Mouse (Mus musculus) neural tube, embryonic 15.5 days (tissue): ENCODE results near the gene Tesk1. TPM values are rescaled to one million over a fixed set of nuclear protein-coding genes. Genes with fewer than 3 reads are reported as not detected.

ENCODE experiments used
- ATAC-seq: fragments of 200-750 bp; cut with Nextera tagmentation; 2 replicates; pipeline ENCODE4 v1.8.0; 2017; ENCODE audit warnings: mild to moderate bottlenecking, moderate TSS enrichment, moderate library complexity; ENCODE audit not compliant: low FRiP score
- H3K27ac ChIP-seq: fragments of 300-500 bp; sonication (generic); replicated peaks from 2 replicates; pipeline ENCODE4 v1.5.1; 2015; ENCODE audit warnings: mild to moderate bottlenecking, inconsistent platforms
- H3K27me3 ChIP-seq: fragments of 300-500 bp; sonication (generic); replicated peaks from 2 replicates; pipeline ENCODE4 v1.6.1; 2015; ENCODE audit warnings: inconsistent platforms
- H3K36me3 ChIP-seq: fragments of 300-500 bp; sonication (generic); 2 replicates; pipeline ENCODE4 v1.6.1; 2015; ENCODE audit warnings: inconsistent platforms
- H3K4me1 ChIP-seq: fragments of 300-500 bp; sonication (generic); 2 replicates; pipeline ENCODE4 v1.6.1; 2015; ENCODE audit warnings: inconsistent platforms
- H3K4me2 ChIP-seq: fragments of 300-500 bp; sonication (generic); 2 replicates; pipeline ENCODE4 v1.6.1; 2015; ENCODE audit warnings: inconsistent platforms, mild to moderate bottlenecking, moderate library complexity
- H3K4me3 ChIP-seq: fragments of 300-500 bp; sonication (generic); replicated peaks from 2 replicates; pipeline ENCODE4 v1.5.1; 2015; ENCODE audit warnings: mild to moderate bottlenecking, inconsistent platforms
- H3K9ac ChIP-seq: fragments of 300-500 bp; sonication (generic); replicated peaks from 2 replicates; pipeline ENCODE4 v1.6.1; 2015; ENCODE audit warnings: mild to moderate bottlenecking, inconsistent platforms
- H3K9me3 ChIP-seq: fragments of 300-500 bp; sonication (generic); replicated peaks from 2 replicates; pipeline ENCODE4 v1.6.1; 2016; ENCODE audit warnings: inconsistent platforms
- WGBS: fragments of 180-500 bp; shearing (Covaris S2); methylation state at CpG from one replicate; pipeline ENCODE4 v1.1.7; 2015; ENCODE audit warnings: mixed read lengths; 5-methylcytosine and 5-hydroxymethylcytosine counted together
- polyA plus RNA-seq: library from polyadenylated mRNA; unstranded; fragments of >200 nt; fragmentation: Nextera tagmentation; extraction: Ambion mirVana; gene quantifications from 2 replicates; pipeline ENCODE4 v1.2.1, GENCODE M21; 2015

Gene Tesk1
- polyA plus RNA-seq, 1 experiment from 2014 or later, result 14.1 TPM

DNA sequence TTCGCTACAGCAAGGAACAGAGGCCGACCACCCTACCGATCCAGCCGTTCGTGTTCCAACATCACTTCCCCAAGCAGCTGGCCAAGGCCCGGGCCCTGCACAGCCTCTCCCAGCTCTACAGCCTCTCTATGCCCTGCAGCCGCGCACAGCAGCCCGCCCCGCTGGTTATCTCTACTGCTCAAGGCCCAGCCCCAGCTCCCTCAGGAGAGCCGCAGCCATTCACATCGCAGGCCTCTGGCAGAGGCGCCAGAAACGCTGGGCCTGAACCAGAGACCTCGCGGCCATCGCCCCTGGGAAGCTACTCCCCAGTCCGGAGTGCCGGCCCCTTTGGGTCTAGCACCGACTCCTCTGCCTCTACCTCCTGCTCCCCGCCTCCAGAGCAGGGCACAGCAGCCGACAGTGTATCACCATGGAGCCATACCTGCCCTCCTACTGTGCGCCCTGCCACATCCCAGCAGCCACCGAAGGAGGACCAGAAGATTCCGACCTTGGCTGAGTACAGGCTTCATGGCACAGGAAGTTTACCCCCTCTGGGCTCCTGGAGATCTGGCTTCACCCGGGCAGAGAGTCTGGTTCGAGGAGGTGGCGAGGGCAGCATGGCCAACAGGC, 20.0 kb upstream of the Tesk1 start:
- H3K9ac ChIP-seq, result no peak overlapping the region
- H3K4me3 ChIP-seq, result no peak overlapping the region
- no peaks in the 10 kb centered on the region for H3K9me3 ChIP-seq
- H3K4me2 ChIP-seq, result no peak overlapping the region
- H3K27me3 ChIP-seq, result peaks cover 41% of the 10 kb centered on the region
- peaks cover 82% of the 10 kb centered on the region for H3K36me3 ChIP-seq
- no peak for ATAC-seq
- H3K27ac ChIP-seq, result no peak overlapping the region
- peaks cover 30% of the 10 kb centered on the region for H3K4me1 ChIP-seq
- 81% methylated on average over 28 of the region's 28 CpGs for WGBS

GRCm38 (mm10) chr4:43423267-43423934, 18.3 kb upstream of the Tesk1 start:
- peaks cover 74% of the 10 kb centered on the region for H3K36me3 ChIP-seq
- WGBS, result 95% methylated on average over 20 of the region's 20 CpGs
- peaks cover 34% of the 10 kb centered on the region for H3K4me1 ChIP-seq
- H3K27ac ChIP-seq, result no peak overlapping the region
- no peak overlapping the region for H3K9ac ChIP-seq
- ATAC-seq, result no peak
- H3K4me3 ChIP-seq, result no peak overlapping the region
- H3K9me3 ChIP-seq, result no peaks in the 10 kb centered on the region
- H3K4me2 ChIP-seq, result no peak overlapping the region
- peaks cover 41% of the 10 kb centered on the region for H3K27me3 ChIP-seq

DNA sequence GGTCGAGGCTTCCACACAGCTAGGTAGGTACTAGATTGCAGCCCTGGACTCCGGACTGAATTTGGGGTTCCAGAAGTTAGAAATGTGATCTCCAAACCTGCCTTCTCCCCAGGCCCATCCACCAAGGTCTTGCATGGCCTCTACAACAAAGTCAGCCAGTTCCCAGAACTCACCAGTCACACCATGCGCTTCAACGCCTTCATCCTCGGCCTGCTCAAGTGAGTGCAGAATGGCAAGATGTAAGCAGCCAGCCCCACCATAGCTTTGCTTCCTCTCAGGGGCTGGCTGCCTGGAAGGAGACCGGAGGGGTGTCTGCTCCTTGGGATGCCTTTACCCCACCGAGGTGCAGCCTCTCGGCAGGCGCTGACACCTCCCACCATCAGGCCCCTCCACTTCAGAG, 17.7 kb upstream of the Tesk1 start:
- no peak overlapping the region for H3K4me3 ChIP-seq
- 87% methylated on average over 9 of the region's 9 CpGs for WGBS
- peaks cover 41% of the 10 kb centered on the region for H3K27me3 ChIP-seq

DNA sequence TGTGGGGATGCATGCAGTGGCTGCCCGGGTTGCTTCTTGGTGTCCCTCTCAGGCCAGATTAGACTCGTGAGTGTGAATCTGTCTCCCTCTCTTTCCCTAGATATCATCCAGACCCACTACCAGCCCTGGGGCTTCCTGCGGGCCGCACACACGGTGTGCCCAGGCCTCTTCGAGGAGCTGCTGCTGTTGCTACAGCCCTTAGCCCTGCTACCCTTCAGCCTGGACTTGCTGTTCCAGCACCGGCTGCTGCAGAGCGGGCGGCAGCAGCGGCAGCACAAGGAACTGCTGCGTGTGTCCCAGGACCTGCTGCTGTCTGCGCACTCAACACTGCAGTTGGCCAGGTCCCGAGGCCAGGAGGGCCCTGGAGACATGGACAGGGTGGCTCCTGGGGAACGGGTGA, 16.5 kb upstream of the Tesk1 start:
- no peak overlapping the region for H3K27ac ChIP-seq
- ATAC-seq, result no peak
- H3K36me3 ChIP-seq, result peaks cover 59% of the 10 kb centered on the region
- no peak overlapping the region for H3K4me2 ChIP-seq
- H3K9ac ChIP-seq, result no peak overlapping the region
- no peak overlapping the region for H3K4me3 ChIP-seq
- H3K9me3 ChIP-seq, result no peaks in the 10 kb centered on the region
- peaks cover 28% of the 10 kb centered on the region for H3K4me1 ChIP-seq
- peaks cover 41% of the 10 kb centered on the region for H3K27me3 ChIP-seq
- 30% methylated on average over 14 of the region's 14 CpGs for WGBS

More for the DNA sequence above, 17.7 kb upstream of the Tesk1 start:
- Histone ChIP-seq H3K4me2 (no peak overlapping the region), H3K4me1 (peaks cover 36% of the 10 kb centered on the region), H3K36me3 (peaks cover 68% of the 10 kb centered on the region), H3K9ac (no peak overlapping the region), H3K9me3 (no peaks in the 10 kb centered on the region), H3K27ac (no peak overlapping the region)
- no peak for ATAC-seq

- H3K27me3 ChIP-seq, result peaks cover 41% of the 10 kb centered on the region
- peaks cover 27% of the 10 kb centered on the region for H3K4me1 ChIP-seq
- no peak overlapping the region for H3K9ac ChIP-seq
- no peak overlapping the region for H3K4me3 ChIP-seq
- H3K36me3 ChIP-seq, result peaks cover 59% of the 10 kb centered on the region
- no peak overlapping the region for H3K4me2 ChIP-seq
- ATAC-seq, result no peak
- WGBS, result 25% methylated on average over 31 of the region's 31 CpGs
- H3K9me3 ChIP-seq, result no peaks in the 10 kb centered on the region
- no peak overlapping the region for H3K27ac ChIP-seq
Observed at GRCm38 (mm10) chr4:43425648-43426380, 15.9 kb upstream of the Tesk1 start.

DNA sequence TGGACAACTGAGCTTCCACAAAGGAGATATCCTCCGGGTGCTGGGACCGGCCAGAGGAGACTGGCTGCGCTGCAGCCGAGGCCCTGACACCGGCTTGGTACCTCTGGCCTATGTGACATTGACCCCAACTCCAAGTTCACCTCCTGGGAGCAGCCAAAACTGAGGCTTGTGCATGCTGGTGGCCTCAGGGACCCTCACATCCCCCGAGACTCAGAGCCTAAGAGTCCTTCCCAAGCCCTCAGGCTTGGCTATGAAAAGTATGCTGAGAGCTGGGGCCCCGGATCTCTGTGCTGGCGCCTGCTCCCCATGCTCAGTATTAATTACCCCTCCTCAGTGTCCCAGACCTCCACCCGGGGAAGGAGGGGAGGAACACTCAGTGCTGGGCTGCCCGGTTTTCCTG, 15.3 kb upstream of the Tesk1 start:
- H3K4me3 ChIP-seq, result no peak overlapping the region
- peaks cover 59% of the 10 kb centered on the region for H3K36me3 ChIP-seq
- H3K4me2 ChIP-seq, result no peak overlapping the region
- no peaks in the 10 kb centered on the region for H3K9me3 ChIP-seq
- peaks cover 27% of the 10 kb centered on the region for H3K4me1 ChIP-seq
- no peak overlapping the region for H3K27ac ChIP-seq
- peaks cover 41% of the 10 kb centered on the region for H3K27me3 ChIP-seq
- no peak overlapping the region for H3K9ac ChIP-seq
- ATAC-seq, result no peak
- 39% methylated on average over 10 of the region's 10 CpGs for WGBS

GRCm38 (mm10) chr4:43427501-43428179, 14.1 kb upstream of the Tesk1 start:
- no peak overlapping the region for H3K4me2 ChIP-seq
- H3K9me3 ChIP-seq, result no peaks in the 10 kb centered on the region
- no peak overlapping the region for H3K4me3 ChIP-seq
- peaks cover 29% of the 10 kb centered on the region for H3K4me1 ChIP-seq
- ATAC-seq, result no peak
- H3K27me3 ChIP-seq, result peaks cover 33% of the 10 kb centered on the region
- WGBS, result 21% methylated on average over 23 of the region's 23 CpGs
- H3K27ac ChIP-seq, result no peak overlapping the region
- no peak overlapping the region for H3K9ac ChIP-seq
- peaks cover 48% of the 10 kb centered on the region for H3K36me3 ChIP-seq

- Histone ChIP-seq H3K4me3 (no peak overlapping the region), H3K9me3 (no peaks in the 10 kb centered on the region), H3K27me3 (peaks cover 27% of the 10 kb centered on the region), H3K27ac (peak overlapping the region; percentile 60), H3K4me1 (peaks cover 29% of the 10 kb centered on the region), H3K9ac (no peak overlapping the region), H3K4me2 (peak overlapping the region; percentile 17; the same call in 1 of the 2 replicates), H3K36me3 (peaks cover 41% of the 10 kb centered on the region)
- ATAC-seq, result no peak
- WGBS, result 29% methylated on average over 16 of the region's 16 CpGs
Observed at GRCm38 (mm10) chr4:43428180-43428861, 13.4 kb upstream of the Tesk1 start.

- peak; percentile 21; the same call in 1 of the 2 replicates for ATAC-seq
- H3K4me3 ChIP-seq, result no peak within 1 kb of the TSS
- H3K36me3 ChIP-seq, result peaks cover 35% of the 10 kb centered on the region
- H3K9me3 ChIP-seq, result no peaks in the 10 kb centered on the region
- peaks cover 20% of the 10 kb centered on the region for H3K27me3 ChIP-seq
- H3K27ac ChIP-seq, result peak within 1 kb of the TSS; percentile 60
- no peak within 1 kb of the TSS for H3K9ac ChIP-seq
- WGBS, result 9% methylated on average over 10 of the region's 10 CpGs
- peaks cover 29% of the 10 kb centered on the region for H3K4me1 ChIP-seq
- peak within 1 kb of the TSS; percentile 17; the same call in 1 of the 2 replicates for H3K4me2 ChIP-seq
Observed at GRCm38 (mm10) chr4:43428946-43429345, 12.8 kb upstream of the Tesk1 start, which contains the start of gene Fam166b. Fam166b (minus strand) TSS chr4:43429134.

DNA sequence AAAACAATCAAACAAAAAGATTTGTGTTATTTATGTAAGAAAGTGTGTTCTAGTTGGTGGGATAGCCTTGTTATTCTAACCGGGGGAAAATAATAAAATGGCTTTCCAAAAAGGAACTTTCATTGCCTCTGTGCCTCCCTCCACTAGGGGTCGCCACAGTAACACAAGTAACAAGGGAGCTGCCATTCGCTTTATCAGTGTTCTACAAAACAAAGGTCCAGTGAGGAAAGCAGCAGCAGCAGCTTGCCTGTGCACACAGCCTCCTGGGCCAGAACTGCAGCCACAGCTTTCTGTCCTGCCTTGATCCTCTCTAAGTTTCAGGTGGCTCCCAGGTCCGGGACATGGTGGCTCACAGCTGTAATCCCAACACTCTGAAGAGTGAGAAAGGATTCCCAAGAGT, 10.0 kb upstream of the Tesk1 start:
- Histone ChIP-seq H3K9me3 (no peaks in the 10 kb centered on the region), H3K4me2 (no peak overlapping the region), H3K4me3 (no peak overlapping the region), H3K4me1 (peaks cover 24% of the 10 kb centered on the region), H3K36me3 (peaks cover 8% of the 10 kb centered on the region), H3K27ac (peak overlapping the region; percentile 83), H3K27me3 (no peaks in the 10 kb centered on the region), H3K9ac (no peak overlapping the region)
- no peak; the same call in 1 of the 2 replicates for ATAC-seq
- 3% methylated on average over 4 of the region's 4 CpGs for WGBS

- WGBS, result 90% methylated on average over 1 of the region's 1 CpGs
- H3K36me3 ChIP-seq, result no peaks in the 10 kb centered on the region
- H3K27ac ChIP-seq, result no peak overlapping the region
- H3K9me3 ChIP-seq, result no peaks in the 10 kb centered on the region
- H3K27me3 ChIP-seq, result no peaks in the 10 kb centered on the region
- H3K9ac ChIP-seq, result no peak overlapping the region
- peaks cover 16% of the 10 kb centered on the region for H3K4me1 ChIP-seq
- no peak overlapping the region for H3K4me2 ChIP-seq
- no peak overlapping the region for H3K4me3 ChIP-seq
- no peak for ATAC-seq
Observed at GRCm38 (mm10) chr4:43432832-43433231, 8.9 kb upstream of the Tesk1 start.
